Mouse (Mus musculus): Measurements from ENCODE around the gene Cnot2. TPM values are rescaled to one million over a fixed set of nuclear protein-coding genes. Genes with fewer than 3 reads are reported as not detected.

Cnot2 gene
- polyA plus RNA-seq, 1 experiment from 2014 or later: 28.1 TPM

DNA sequence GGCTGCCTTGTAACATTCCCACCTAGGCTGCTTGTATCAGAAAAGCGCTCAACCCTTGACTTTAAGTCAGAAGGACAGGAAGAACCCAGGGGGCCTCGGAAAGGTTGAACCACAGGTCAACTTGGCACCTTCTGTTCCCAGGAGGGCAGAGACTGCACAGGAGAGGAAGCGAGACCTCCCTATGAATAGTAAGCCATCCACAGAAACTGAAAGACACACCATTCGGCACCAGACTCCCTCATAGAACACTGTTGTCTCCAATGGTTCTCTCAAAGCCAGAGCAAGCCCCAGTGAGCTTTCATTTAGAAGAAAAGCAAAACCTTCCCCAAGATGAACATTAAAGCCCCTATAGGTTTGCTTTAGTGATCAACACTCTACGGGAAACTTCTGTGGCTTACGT, 105.6 kb downstream of the Cnot2 start:
- ATAC-seq: no peak
- H3K27me3 ChIP-seq (replicated peaks; ENCODE audit: control insufficient read depth, insufficient read depth, low read length): peaks cover 29% of the 10 kb centered on the region
- 76% methylated on average over 6 of the region's 6 CpGs for WGBS

GRCm38 (mm10) chr10:116473759-116474549, 107.4 kb downstream of the Cnot2 start, which contains the start of gene Kcnmb4:
Kcnmb4 (minus strand) TSS chr10:116473878.
- ATAC-seq: peak; percentile 73
- peak within 1 kb of the TSS; percentile 67 for H3K4me3 ChIP-seq (ENCODE audit: low read depth, low read length)
- H3K9me3 ChIP-seq (ENCODE audit: control insufficient read depth): 0 out of 2 replicates have a peak, but pooled peaks cover 4% of the 10 kb centered on the region
- H3K9ac ChIP-seq (ENCODE audit: low read depth, low read length): peak within 1 kb of the TSS; percentile 48
- peak within 1 kb of the TSS; percentile 99 for H3K4me2 ChIP-seq (replicated peaks; ENCODE audit: low read depth)
- peaks cover 34% of the 10 kb centered on the region for H3K27me3 ChIP-seq (replicated peaks; ENCODE audit: control insufficient read depth, insufficient read depth, low read length)
- H3K36me3 ChIP-seq (ENCODE audit: control insufficient read depth, insufficient read depth): no peaks in the 10 kb centered on the region
- H3K4me1 ChIP-seq (replicated peaks; ENCODE audit: control insufficient read depth, insufficient read depth, low read length): peaks cover 11% of the 10 kb centered on the region; the same call in 1 of the 2 replicates
- H3K27ac ChIP-seq (ENCODE audit: low read depth, low read length): no peak within 1 kb of the TSS
- 1% methylated on average over 63 of the region's 92 CpGs for WGBS
- TF ChIP-seq CTCF (IDR thresholded peaks at IDR 0.05; ENCODE audit: low read depth): peak; percentile 34; the same call in 1 of the 2 replicates

More for the DNA sequence above, 105.6 kb downstream of the Cnot2 start:
- Histone ChIP-seq H3K4me3 (ENCODE audit: low read depth, low read length) (no peak overlapping the region), H3K27ac (ENCODE audit: low read depth, low read length) (no peak overlapping the region), H3K4me2 (replicated peaks; ENCODE audit: low read depth) (no peak overlapping the region), H3K4me1 (replicated peaks; ENCODE audit: control insufficient read depth, insufficient read depth, low read length) (peaks cover 11% of the 10 kb centered on the region; the same call in 1 of the 2 replicates), H3K9me3 (ENCODE audit: control insufficient read depth) (0 out of 2 replicates have a peak, but pooled peaks cover 4% of the 10 kb centered on the region), H3K36me3 (ENCODE audit: control insufficient read depth, insufficient read depth) (no peaks in the 10 kb centered on the region), H3K9ac (ENCODE audit: low read depth, low read length) (no peak overlapping the region)
- no peak for TF ChIP-seq CTCF (IDR thresholded peaks at IDR 0.05; ENCODE audit: low read depth)

GRCm38 (mm10) chr10:116473071-116473758, 108.1 kb downstream of the Cnot2 start:
- TF ChIP-seq CTCF (IDR thresholded peaks at IDR 0.05; ENCODE audit: low read depth): no peak
- H3K36me3 ChIP-seq (ENCODE audit: control insufficient read depth, insufficient read depth): no peaks in the 10 kb centered on the region
- H3K9me3 ChIP-seq (ENCODE audit: control insufficient read depth): 0 out of 2 replicates have a peak, but pooled peaks cover 4% of the 10 kb centered on the region
- H3K4me3 ChIP-seq (ENCODE audit: low read depth, low read length): peak overlapping the region; percentile 67
- H3K4me2 ChIP-seq (replicated peaks; ENCODE audit: low read depth): peak overlapping the region; percentile 99
- ATAC-seq: peak; percentile 28; the same call in 1 of the 2 replicates
- WGBS: under 1% methylated on average over 45 of the region's 78 CpGs
- peaks cover 11% of the 10 kb centered on the region; the same call in 1 of the 2 replicates for H3K4me1 ChIP-seq (replicated peaks; ENCODE audit: control insufficient read depth, insufficient read depth, low read length)
- peak overlapping the region; percentile 48 for H3K9ac ChIP-seq (ENCODE audit: low read depth, low read length)
- H3K27me3 ChIP-seq (replicated peaks; ENCODE audit: control insufficient read depth, insufficient read depth, low read length): peaks cover 34% of the 10 kb centered on the region
- no peak overlapping the region for H3K27ac ChIP-seq (ENCODE audit: low read depth, low read length)

DNA sequence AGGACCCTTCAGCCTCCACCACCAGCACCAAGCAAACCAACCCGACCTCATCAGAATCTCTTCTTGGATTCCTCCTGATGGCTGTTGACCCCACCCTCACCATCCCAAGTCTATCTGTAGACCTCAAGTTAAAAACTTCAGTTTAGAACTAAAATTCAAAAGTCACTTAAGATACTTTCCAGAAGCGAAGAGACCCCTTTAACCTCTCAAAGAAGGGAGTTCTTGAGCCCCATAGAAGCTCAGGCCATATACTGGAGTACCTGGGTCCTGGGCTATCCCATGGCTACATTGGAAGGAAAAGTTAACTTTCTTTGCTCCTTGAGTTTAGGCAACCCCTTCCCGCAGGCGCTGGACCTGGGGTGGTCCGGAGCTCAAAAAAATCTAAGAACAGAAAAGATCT, 108.7 kb downstream of the Cnot2 start:
- H3K36me3 ChIP-seq (ENCODE audit: control insufficient read depth, insufficient read depth): no peaks in the 10 kb centered on the region
- 0 out of 2 replicates have a peak, but pooled peaks cover 4% of the 10 kb centered on the region for H3K9me3 ChIP-seq (ENCODE audit: control insufficient read depth)
- ATAC-seq: no peak
- H3K27ac ChIP-seq (ENCODE audit: low read depth, low read length): no peak overlapping the region
- peak overlapping the region; percentile 99 for H3K4me2 ChIP-seq (replicated peaks; ENCODE audit: low read depth)
- peaks cover 11% of the 10 kb centered on the region; the same call in 1 of the 2 replicates for H3K4me1 ChIP-seq (replicated peaks; ENCODE audit: control insufficient read depth, insufficient read depth, low read length)
- TF ChIP-seq CTCF (IDR thresholded peaks at IDR 0.05; ENCODE audit: low read depth): no peak
- peaks cover 34% of the 10 kb centered on the region for H3K27me3 ChIP-seq (replicated peaks; ENCODE audit: control insufficient read depth, insufficient read depth, low read length)
- WGBS: 13% methylated on average over 5 of the region's 5 CpGs
- peak overlapping the region; percentile 48; the same call in 1 of the 2 replicates for H3K9ac ChIP-seq (ENCODE audit: low read depth, low read length)
- peak overlapping the region; percentile 67 for H3K4me3 ChIP-seq (ENCODE audit: low read depth, low read length)

DNA sequence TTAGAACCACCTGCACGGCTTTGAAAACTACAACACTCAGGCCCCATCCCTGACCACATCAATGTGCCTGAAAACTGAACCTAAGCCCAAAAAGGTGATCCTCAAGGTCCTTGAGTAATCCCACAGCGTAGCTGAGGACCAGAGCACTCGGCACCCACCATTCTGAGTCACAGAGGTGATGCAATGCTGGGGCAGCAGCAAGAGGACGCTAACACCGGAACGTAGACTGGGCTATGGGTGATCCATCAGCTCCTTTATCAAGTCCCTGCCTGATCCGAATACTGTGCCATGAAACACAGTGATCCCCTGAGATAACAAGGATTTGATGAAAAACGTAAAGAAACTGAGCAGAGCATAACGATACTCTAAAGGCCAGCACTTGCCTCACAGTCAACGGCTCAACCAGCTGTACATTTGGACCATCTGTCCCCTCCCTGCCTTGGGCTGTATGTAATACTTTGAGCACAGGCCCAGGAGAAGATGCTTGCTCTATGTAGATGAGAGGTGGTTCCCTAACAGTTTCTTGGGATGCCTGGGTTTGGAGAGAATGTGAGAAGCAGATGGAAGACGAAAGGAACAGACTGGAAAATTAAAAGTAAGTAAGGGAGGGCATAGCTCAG, 110.9 kb downstream of the Cnot2 start:
- no peak overlapping the region for H3K27ac ChIP-seq (ENCODE audit: low read depth, low read length)
- peaks cover 11% of the 10 kb centered on the region; the same call in 1 of the 2 replicates for H3K4me1 ChIP-seq (replicated peaks; ENCODE audit: control insufficient read depth, insufficient read depth, low read length)
- no peaks in the 10 kb centered on the region for H3K36me3 ChIP-seq (ENCODE audit: control insufficient read depth, insufficient read depth)
- H3K4me3 ChIP-seq (ENCODE audit: low read depth, low read length): no peak overlapping the region
- no peaks in the 10 kb centered on the region for H3K9me3 ChIP-seq (ENCODE audit: control insufficient read depth)
- peaks cover 30% of the 10 kb centered on the region for H3K27me3 ChIP-seq (replicated peaks; ENCODE audit: control insufficient read depth, insufficient read depth, low read length)
- TF ChIP-seq CTCF (IDR thresholded peaks at IDR 0.05; ENCODE audit: low read depth): no peak
- H3K4me2 ChIP-seq (replicated peaks; ENCODE audit: low read depth): no peak overlapping the region
- ATAC-seq: no peak
- no peak overlapping the region for H3K9ac ChIP-seq (ENCODE audit: low read depth, low read length)
- WGBS: 86% methylated on average over 11 of the region's 11 CpGs
